Mouse (Mus musculus): ENCODE data around the gene Tcf20.
A peak's percentile ranks its signal among the peaks of the same experiment; 100 is the strongest.

Gene Tcf20

DNA sequence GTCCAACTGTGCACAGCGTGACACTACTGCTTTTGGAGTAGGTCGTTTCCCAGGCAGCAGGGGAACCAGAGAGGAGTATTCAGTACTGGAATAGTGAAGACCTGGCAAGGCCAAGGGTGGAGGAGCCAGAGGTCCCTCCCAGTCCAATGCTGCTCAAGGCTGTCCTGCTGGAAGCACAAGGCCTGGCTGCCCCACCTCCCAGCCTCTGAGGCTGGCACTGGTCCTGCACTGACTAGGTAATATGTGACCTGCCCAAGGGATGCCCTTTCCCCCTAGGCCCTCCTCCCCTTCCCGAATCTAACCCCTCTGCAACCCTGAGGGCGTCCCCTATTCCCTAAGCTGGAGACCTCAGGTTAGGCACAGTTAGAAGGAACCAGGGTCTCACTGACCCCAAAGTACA is 25.1 kb downstream of the Tcf20 start:
- ATAC-seq (ENCODE audit: insufficient number of reproducible peaks, low FRiP score, low TSS enrichment) = peak; percentile 24; the same call in 1 of the 2 replicates

GRCm38 (mm10) chr15:82960786-82961561 is 26.7 kb downstream of the Tcf20 start:
- ATAC-seq (ENCODE audit: insufficient number of reproducible peaks, low FRiP score, low TSS enrichment) = no peak

DNA sequence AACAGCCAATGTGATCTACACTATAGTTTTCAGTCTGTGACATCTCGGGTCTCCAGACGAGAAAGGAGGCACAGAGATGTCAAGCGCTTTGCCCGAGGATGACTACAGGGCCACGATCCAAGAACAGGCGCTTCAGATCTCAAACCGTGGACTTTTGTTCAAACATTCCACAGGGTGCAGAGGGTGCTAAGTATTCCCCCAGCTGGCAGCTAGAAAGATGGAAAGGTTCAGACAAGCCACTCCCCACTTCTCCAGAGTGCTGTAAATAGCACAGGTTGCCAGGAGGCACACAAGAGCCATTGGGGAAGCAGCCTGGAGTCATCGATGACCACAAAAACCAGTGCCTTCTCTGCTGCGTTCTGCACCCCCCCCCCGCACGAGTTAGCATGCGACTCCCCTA is 28.5 kb downstream of the Tcf20 start:
- no peak for ATAC-seq (ENCODE audit: insufficient number of reproducible peaks, low FRiP score, low TSS enrichment)

DNA sequence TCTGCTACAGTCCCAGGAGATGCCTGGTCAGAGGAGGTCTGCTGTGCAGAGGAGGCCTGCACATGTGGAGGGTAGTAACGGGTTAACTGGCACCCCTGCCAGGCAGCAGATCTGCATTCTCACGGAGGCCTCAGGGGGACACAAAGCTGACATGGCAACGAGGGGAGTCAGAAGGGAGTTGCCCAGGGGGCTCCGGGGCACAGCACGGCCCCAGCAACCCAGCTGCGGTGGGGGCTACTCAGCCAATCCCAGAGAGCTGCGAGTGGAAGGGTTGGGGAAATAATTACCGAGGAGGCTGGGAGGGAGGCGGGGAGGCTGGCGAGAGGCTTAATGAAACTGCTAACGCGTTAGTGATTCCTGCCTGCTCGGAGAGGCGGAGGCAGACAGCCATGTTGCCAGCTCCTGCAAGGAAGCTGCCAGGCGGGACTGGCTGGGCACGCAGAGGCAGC is 29.4 kb downstream of the Tcf20 start:
- no peak for ATAC-seq (ENCODE audit: insufficient number of reproducible peaks, low FRiP score, low TSS enrichment)

DNA sequence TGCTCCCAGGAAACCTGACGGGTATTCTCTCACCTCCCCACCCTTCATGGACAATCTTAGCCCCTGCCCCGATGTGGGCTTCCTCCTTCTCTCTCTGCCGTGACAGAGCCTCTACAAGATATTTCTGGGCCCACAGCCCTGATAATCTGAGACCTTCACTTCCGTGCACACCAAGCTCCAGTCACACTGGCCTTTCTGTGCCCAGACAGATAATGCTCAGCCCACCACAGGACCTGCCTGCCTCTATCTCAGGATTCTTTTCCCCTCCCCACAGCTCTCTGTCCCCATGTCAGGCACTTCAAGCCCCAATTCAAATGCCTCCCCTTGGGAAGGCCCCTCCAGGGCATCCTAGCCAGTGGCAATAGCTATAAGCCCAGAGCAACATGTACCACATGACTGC is 31.0 kb downstream of the Tcf20 start:
- no peak for ATAC-seq (ENCODE audit: insufficient number of reproducible peaks, low FRiP score, low TSS enrichment)

GRCm38 (mm10) chr15:82956310-82956709 is 31.4 kb downstream of the Tcf20 start:
- no peak for ATAC-seq (ENCODE audit: insufficient number of reproducible peaks, low FRiP score, low TSS enrichment)

DNA sequence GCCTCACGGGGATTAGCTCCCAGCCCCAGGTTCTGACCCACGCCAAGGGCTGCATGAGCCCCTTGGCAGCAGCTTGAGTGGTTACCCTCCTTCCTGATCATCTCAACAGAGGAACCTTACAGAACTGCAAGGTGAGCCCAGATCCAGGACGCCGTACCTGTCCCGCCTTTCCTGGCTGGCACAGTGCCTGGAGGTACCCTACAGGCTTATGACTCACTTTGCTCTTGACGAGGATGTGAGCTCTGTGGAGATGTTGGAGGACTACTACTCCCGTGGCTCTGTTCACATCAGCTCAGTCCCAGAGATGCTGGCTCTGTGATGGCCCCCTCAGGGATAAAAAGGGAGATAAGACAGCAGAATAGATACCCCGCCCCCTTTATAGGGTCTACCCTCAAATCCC is 32.4 kb downstream of the Tcf20 start:
- ATAC-seq (ENCODE audit: insufficient number of reproducible peaks, low FRiP score, low TSS enrichment) = no peak

DNA sequence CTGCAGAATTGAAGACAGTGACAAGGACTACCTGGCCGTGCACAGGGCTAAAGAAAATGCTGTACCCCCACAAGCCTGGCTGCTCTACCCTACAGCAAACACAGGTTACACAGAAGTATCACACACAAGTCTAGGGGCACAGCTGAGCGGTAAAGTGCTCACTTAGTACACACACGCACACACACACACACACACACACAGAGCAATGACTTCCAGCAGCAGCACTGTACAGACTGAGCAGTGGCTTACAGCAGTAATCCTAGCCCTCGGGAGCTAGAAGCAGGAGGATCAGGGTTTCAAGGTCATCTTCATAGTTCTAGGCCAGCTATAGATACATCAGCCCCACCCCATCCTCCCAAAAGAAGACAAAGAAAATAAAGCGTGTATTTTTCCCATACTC is 33.6 kb downstream of the Tcf20 start:
- no peak for ATAC-seq (ENCODE audit: insufficient number of reproducible peaks, low FRiP score, low TSS enrichment)

GRCm38 (mm10) chr15:82953096-82953495 is 34.6 kb downstream of the Tcf20 start:
- ATAC-seq (ENCODE audit: insufficient number of reproducible peaks, low FRiP score, low TSS enrichment) = no peak

- no peak for ATAC-seq (ENCODE audit: insufficient number of reproducible peaks, low FRiP score, low TSS enrichment)
These were observed 35.4 kb downstream of the Tcf20 start for GRCm38 (mm10) chr15:82952292-82952705.

DNA sequence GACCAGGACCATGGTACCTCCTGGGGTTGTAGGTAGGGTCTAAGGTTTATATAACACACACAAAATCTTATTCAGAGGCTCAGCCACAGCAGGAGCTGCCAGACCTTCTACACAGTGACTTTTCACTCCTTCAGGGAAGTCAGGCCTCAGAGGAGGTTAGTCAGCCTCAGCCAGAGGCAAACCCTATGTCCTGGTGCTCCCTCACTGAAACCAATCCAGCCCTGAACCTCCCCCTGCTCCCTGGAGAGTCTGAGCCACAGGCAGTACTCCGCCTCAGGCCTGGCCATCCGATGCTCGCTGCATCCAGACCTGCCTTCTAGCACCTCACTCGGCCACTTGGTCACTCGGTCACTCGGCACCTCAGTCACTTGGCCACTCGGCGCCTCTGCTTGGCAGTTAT is 37.4 kb downstream of the Tcf20 start:
- ATAC-seq (ENCODE audit: insufficient number of reproducible peaks, low FRiP score, low TSS enrichment) = no peak

GRCm38 (mm10) chr15:82947431-82947830 is 40.2 kb downstream of the Tcf20 start:
- peak; percentile 69 for ATAC-seq (ENCODE audit: insufficient number of reproducible peaks, low FRiP score, low TSS enrichment)

GRCm38 (mm10) chr15:82944479-82945195 is 43.0 kb downstream of the Tcf20 start:
- no peak for ATAC-seq (ENCODE audit: insufficient number of reproducible peaks, low FRiP score, low TSS enrichment)

DNA sequence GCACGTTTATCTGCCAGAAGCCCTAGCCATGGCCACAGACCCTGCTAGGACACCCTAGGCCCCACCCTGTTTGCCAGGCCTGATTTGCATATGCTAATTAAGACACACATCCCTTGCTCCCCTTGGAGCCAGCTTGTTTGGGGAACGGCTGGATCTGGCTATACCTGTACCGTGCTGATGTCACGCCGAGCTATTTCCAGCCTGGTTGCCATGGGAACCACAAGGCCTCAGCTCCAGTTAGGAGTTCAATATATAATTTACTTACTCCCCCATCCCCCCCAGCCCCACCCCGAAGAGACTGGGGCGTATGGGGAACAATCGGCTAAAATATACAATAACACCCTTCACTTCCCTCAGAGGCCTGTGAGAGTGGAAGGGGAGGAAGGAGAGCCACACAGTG is 45.9 kb downstream of the Tcf20 start:
- ATAC-seq (ENCODE audit: insufficient number of reproducible peaks, low FRiP score, low TSS enrichment) = no peak

GRCm38 (mm10) chr15:82940494-82941214 is 47.0 kb downstream of the Tcf20 start:
- ATAC-seq (ENCODE audit: insufficient number of reproducible peaks, low FRiP score, low TSS enrichment) = no peak

DNA sequence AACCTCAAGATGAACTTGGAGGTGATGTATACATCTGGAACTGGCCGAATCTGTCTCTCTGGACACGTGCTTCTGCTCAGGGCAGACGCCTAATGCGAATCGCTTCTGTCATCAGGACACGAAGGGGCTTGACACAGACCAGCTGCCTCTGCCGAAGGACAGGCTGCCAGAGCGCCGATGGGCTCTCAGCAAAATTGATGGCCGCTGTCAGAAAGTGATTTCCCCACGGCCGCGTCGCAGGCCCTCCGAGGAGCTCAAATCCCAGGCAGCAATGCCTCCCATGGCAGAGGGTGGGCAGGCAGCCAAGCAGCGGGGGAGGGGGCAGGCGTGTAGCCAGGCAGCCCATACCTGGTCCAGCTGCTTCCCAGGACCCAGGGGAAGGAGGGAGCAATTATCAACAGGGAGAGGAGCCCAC is 49.5 kb downstream of the Tcf20 start:
- ATAC-seq (ENCODE audit: insufficient number of reproducible peaks, low FRiP score, low TSS enrichment) = no peak

DNA sequence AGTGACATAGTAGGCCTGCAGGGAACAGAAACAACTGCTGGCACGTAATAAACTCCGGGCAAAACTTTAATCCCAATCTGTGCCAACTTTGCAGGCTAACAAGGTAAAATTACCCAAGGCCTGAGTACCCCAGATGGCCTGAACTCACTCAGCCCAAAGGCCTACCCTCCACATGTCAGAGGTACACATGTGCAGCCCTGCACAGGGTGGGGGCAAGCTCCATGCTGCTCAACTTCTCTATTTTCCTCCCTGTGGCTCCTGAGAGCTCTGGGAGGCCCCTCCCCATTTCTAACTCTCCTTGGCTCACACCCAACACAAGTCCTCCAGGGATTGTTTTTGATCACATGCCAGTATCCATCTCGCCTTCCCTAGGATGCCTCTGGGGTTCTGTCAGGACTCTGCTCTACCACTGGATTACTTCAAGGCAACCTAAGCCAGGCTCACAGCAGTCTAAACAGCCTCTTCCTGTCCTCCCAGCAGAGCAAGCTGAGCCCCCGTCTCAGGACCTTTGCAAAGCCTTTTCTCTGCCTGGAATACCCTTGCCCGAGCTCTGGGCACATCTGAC is 50.2 kb downstream of the Tcf20 start:
- ATAC-seq (ENCODE audit: insufficient number of reproducible peaks, low FRiP score, low TSS enrichment) = no peak

GRCm38 (mm10) chr15:82934971-82935370 is 52.7 kb downstream of the Tcf20 start:
- ATAC-seq (ENCODE audit: insufficient number of reproducible peaks, low FRiP score, low TSS enrichment) = no peak

GRCm38 (mm10) chr15:82932936-82933650 is 54.6 kb downstream of the Tcf20 start:
- ATAC-seq (ENCODE audit: insufficient number of reproducible peaks, low FRiP score, low TSS enrichment) = peak; percentile 47; the same call in 1 of the 2 replicates

DNA sequence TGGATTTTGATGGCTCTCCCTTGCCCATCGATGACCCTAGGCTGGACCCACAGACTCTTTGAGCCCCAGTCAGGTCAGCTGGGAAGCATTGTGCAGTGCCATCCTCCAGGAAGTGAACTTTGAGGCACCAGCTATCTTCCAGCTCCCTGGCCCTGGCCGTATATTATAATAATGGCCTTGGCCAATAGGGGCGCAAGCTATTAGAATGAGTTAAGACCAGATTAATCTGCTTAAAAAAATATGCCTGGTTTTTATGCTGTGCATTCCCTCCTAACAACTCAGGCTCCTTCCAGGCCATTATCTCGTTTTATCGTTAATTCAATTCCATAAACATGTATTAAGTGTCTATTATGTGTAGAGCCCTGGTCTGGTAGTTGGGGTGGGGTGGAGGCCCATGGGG is 56.2 kb downstream of the Tcf20 start:
- no peak for ATAC-seq (ENCODE audit: insufficient number of reproducible peaks, low FRiP score, low TSS enrichment)

Measured in cerebellum, adult (tissue).